Mouse (Mus musculus) kidney, postnatal 0 days (tissue): ENCODE results near the gene Tor4a. TPM values are rescaled to one million over a fixed set of nuclear protein-coding genes. Genes with fewer than 3 reads are reported as not detected.

Source experiments
- ATAC-seq: fragments of 200-750 bp; cut with Nextera tagmentation; replicated peaks from 2 replicates; pipeline ENCODE4 v1.8.0; 2017; ENCODE audit warnings: low read depth, moderate number of reproducible peaks, moderate TSS enrichment, moderate library complexity; ENCODE audit not compliant: low FRiP score
- DNase-seq: peaks from one replicate; pipeline ENCODE4 v3.0.0-alpha.2; 2016; ENCODE audit warnings: low spot score
- H3K27ac ChIP-seq: fragments of 300-500 bp; sonication (generic); 2 replicates; pipeline ENCODE4 v1.5.1; 2014; ENCODE audit warnings: mild to moderate bottlenecking
- H3K27me3 ChIP-seq: fragments of 300-500 bp; sonication (generic); 2 replicates; pipeline ENCODE4 v1.6.1; 2014; ENCODE audit warnings: low read length, mixed read lengths; ENCODE audit not compliant: insufficient read depth
- H3K36me3 ChIP-seq: fragments of 300-500 bp; sonication (generic); 2 replicates; pipeline ENCODE4 v1.6.1; 2014; ENCODE audit warnings: low read length, mixed read lengths; ENCODE audit not compliant: insufficient read depth
- H3K4me1 ChIP-seq: fragments of 300-500 bp; sonication (generic); replicated peaks from 2 replicates; pipeline ENCODE4 v1.6.1; 2014; ENCODE audit warnings: antibody characterized with exemption, low read length, mixed read lengths; ENCODE audit not compliant: insufficient read depth
- H3K4me2 ChIP-seq: fragments of 300-500 bp; sonication (generic); 2 replicates; pipeline ENCODE4 v1.6.1; 2014; ENCODE audit warnings: mild to moderate bottlenecking, low read length, moderate library complexity, mixed read lengths
- H3K4me3 ChIP-seq: fragments of 300-500 bp; sonication (generic); replicated peaks from 2 replicates; pipeline ENCODE4 v1.5.1; 2014; ENCODE audit warnings: low read depth, low read length
- H3K9ac ChIP-seq: fragments of 300-500 bp; sonication (generic); 2 replicates; pipeline ENCODE4 v1.6.1; 2014; ENCODE audit warnings: low read depth, low read length
- H3K9me3 ChIP-seq: fragments of 300-500 bp; sonication (generic); replicated peaks from 2 replicates; pipeline ENCODE4 v1.6.1; 2016; ENCODE audit warnings: low read length, inconsistent platforms, mixed read lengths
- CTCF ChIP-seq: IDR thresholded peaks from 2 replicates; pipeline ENCODE4 v1.5.1; 2016; ENCODE audit warnings: antibody characterized with exemption, low read depth, mild to moderate bottlenecking, moderate library complexity
- WGBS: fragments of 180-500 bp; shearing (Covaris S2); extraction: QIAGEN DNeasy Blood & Tissue Kit; methylation state at CpG from one replicate; pipeline ENCODE4 v1.1.7; 2014; 5-methylcytosine and 5-hydroxymethylcytosine counted together
- polyA plus RNA-seq: library from polyadenylated mRNA; unstranded; fragments of >200 nt; fragmentation: Nextera tagmentation; extraction: Ambion mirVana; gene quantifications from 2 replicates; pipeline ENCODE4 v1.2.1, GENCODE M21; 2015

Tor4a gene
- polyA plus RNA-seq, 1 experiment from 2014 or later: 10.8 TPM

GRCm38 (mm10) chr2:25179566-25180217, 17.0 kb downstream of the Tor4a start:
- ATAC-seq: no peak
- Histone ChIP-seq H3K9ac (peak overlapping the region; percentile 23; the same call in 1 of the 2 replicates), H3K27ac (peak overlapping the region; percentile 65), H3K4me2 (peak overlapping the region; percentile 83), H3K27me3 (no peaks in the 10 kb centered on the region), H3K9me3 (no peaks in the 10 kb centered on the region), H3K4me1 (peaks cover 32% of the 10 kb centered on the region), H3K4me3 (peak overlapping the region; percentile 63), H3K36me3 (no peaks in the 10 kb centered on the region)
- TF ChIP-seq CTCF: no peak
- DNase-seq: no peak
- 20% methylated on average over 15 of the region's 15 CpGs for WGBS

- H3K9ac ChIP-seq: no peak overlapping the region
- no peaks in the 10 kb centered on the region for H3K36me3 ChIP-seq
- DNase-seq: no peak
- no peak overlapping the region for H3K4me3 ChIP-seq
- H3K4me2 ChIP-seq: no peak overlapping the region
- TF ChIP-seq CTCF: no peak
- no peak for ATAC-seq
- 34% methylated on average over 10 of the region's 10 CpGs for WGBS
- peak overlapping the region; percentile 32; the same call in 1 of the 2 replicates for H3K27ac ChIP-seq
- H3K4me1 ChIP-seq: peaks cover 32% of the 10 kb centered on the region
- no peaks in the 10 kb centered on the region for H3K9me3 ChIP-seq
- no peaks in the 10 kb centered on the region for H3K27me3 ChIP-seq
Observed at GRCm38 (mm10) chr2:25178285-25178972, 18.3 kb downstream of the Tor4a start.

GRCm38 (mm10) chr2:25177685-25178084, 19.0 kb downstream of the Tor4a start:
- H3K36me3 ChIP-seq: no peaks in the 10 kb centered on the region
- H3K27ac ChIP-seq: peak overlapping the region; percentile 68
- no peak overlapping the region for H3K4me3 ChIP-seq
- 2% methylated on average over 6 of the region's 6 CpGs for WGBS
- peak overlapping the region; percentile 4; the same call in 1 of the 2 replicates for H3K4me2 ChIP-seq
- no peaks in the 10 kb centered on the region for H3K9me3 ChIP-seq
- peak; percentile 79 for DNase-seq
- peaks cover 32% of the 10 kb centered on the region for H3K4me1 ChIP-seq
- H3K27me3 ChIP-seq: no peaks in the 10 kb centered on the region
- no peak for TF ChIP-seq CTCF
- no peak overlapping the region for H3K9ac ChIP-seq
- ATAC-seq: peak; percentile 27; the same call in 1 of the 2 replicates

GRCm38 (mm10) chr2:25177076-25177475, 19.6 kb downstream of the Tor4a start:
- Histone ChIP-seq H3K9me3 (no peaks in the 10 kb centered on the region), H3K4me2 (peak overlapping the region; percentile 4; the same call in 1 of the 2 replicates), H3K4me3 (no peak overlapping the region), H3K4me1 (peaks cover 32% of the 10 kb centered on the region), H3K9ac (no peak overlapping the region), H3K27me3 (no peaks in the 10 kb centered on the region), H3K36me3 (no peaks in the 10 kb centered on the region), H3K27ac (peak overlapping the region; percentile 68)
- DNase-seq (peak; percentile 21), ATAC-seq (no peak)
- 16% methylated on average over 4 of the region's 4 CpGs for WGBS
- no peak for TF ChIP-seq CTCF

- H3K27ac ChIP-seq: peak overlapping the region; percentile 68
- no peak for TF ChIP-seq CTCF
- WGBS: 38% methylated on average over 6 of the region's 6 CpGs
- no peaks in the 10 kb centered on the region for H3K27me3 ChIP-seq
- no peak overlapping the region for H3K4me3 ChIP-seq
- DNase-seq (peak; percentile 34), ATAC-seq (no peak)
- H3K9me3 ChIP-seq: no peaks in the 10 kb centered on the region
- no peak overlapping the region for H3K9ac ChIP-seq
- peak overlapping the region; percentile 4; the same call in 1 of the 2 replicates for H3K4me2 ChIP-seq
- no peaks in the 10 kb centered on the region for H3K36me3 ChIP-seq
- H3K4me1 ChIP-seq: peaks cover 32% of the 10 kb centered on the region
Observed at GRCm38 (mm10) chr2:25176573-25176972, 20.1 kb downstream of the Tor4a start.

GRCm38 (mm10) chr2:25175690-25176078, 21.0 kb downstream of the Tor4a start:
- H3K27me3 ChIP-seq: no peaks in the 10 kb centered on the region
- no peak overlapping the region for H3K4me2 ChIP-seq
- no peak for TF ChIP-seq CTCF
- no peaks in the 10 kb centered on the region for H3K36me3 ChIP-seq
- no peak overlapping the region for H3K4me3 ChIP-seq
- ATAC-seq: no peak
- 84% methylated on average over 4 of the region's 4 CpGs for WGBS
- DNase-seq: no peak
- H3K9ac ChIP-seq: no peak overlapping the region
- H3K9me3 ChIP-seq: no peaks in the 10 kb centered on the region
- peaks cover 32% of the 10 kb centered on the region for H3K4me1 ChIP-seq
- H3K27ac ChIP-seq: peak overlapping the region; percentile 27; the same call in 1 of the 2 replicates
